Mouse (Mus musculus): ENCODE data around the gene Gimap1.

Gimap1 gene

GRCm38 (mm10) chr6:48738961-48739779 lies at the start of gene Gimap1:
TSS of gene Gimap1 (plus strand) at chr6:48739054.
- DNase-seq = no peak

- DNase-seq = no peak
These were observed 49.5 kb upstream of the Gimap1 start for GRCm38 (mm10) chr6:48689320-48689719.

- DNase-seq = no peak
These were observed 45.9 kb upstream of the Gimap1 start for GRCm38 (mm10) chr6:48692962-48693361.

- DNase-seq = no peak
These were observed 41.9 kb upstream of the Gimap1 start for GRCm38 (mm10) chr6:48696830-48697554.

GRCm38 (mm10) chr6:48697555-48697930 lies 41.3 kb upstream of the Gimap1 start:
- no peak for DNase-seq

GRCm38 (mm10) chr6:48698066-48698856 lies 40.6 kb upstream of the Gimap1 start:
- DNase-seq = no peak

- DNase-seq = no peak
These were observed 40.0 kb upstream of the Gimap1 start for GRCm38 (mm10) chr6:48698888-48699287.

GRCm38 (mm10) chr6:48700251-48701075 lies 38.4 kb upstream of the Gimap1 start:
- no peak for DNase-seq

- no peak for DNase-seq
These were observed 36.7 kb upstream of the Gimap1 start for GRCm38 (mm10) chr6:48702146-48702545.

GRCm38 (mm10) chr6:48702601-48703000 lies 36.3 kb upstream of the Gimap1 start:
- no peak for DNase-seq

GRCm38 (mm10) chr6:48704146-48704545 lies 34.7 kb upstream of the Gimap1 start:
- DNase-seq = no peak

- no peak for DNase-seq
These were observed 32.7 kb upstream of the Gimap1 start for GRCm38 (mm10) chr6:48706130-48706529.

GRCm38 (mm10) chr6:48718455-48718854 lies 20.4 kb upstream of the Gimap1 start, which contains the start of the genes Gm28053 and Gimap7:
TSS of gene Gm28053 (plus strand) at chr6:48718607.
TSS of gene Gimap7 (plus strand) at chr6:48718621.
- no peak for DNase-seq

- DNase-seq = no peak
These were observed 18.5 kb upstream of the Gimap1 start for GRCm38 (mm10) chr6:48720326-48720725.

GRCm38 (mm10) chr6:48723468-48723867 lies 15.4 kb upstream of the Gimap1 start:
- DNase-seq = no peak

GRCm38 (mm10) chr6:48725476-48725875 lies 13.4 kb upstream of the Gimap1 start:
- no peak for DNase-seq

GRCm38 (mm10) chr6:48727761-48728160 lies 11.1 kb upstream of the Gimap1 start:
- no peak for DNase-seq

- DNase-seq = no peak
These were observed 6.0 kb upstream of the Gimap1 start for GRCm38 (mm10) chr6:48732864-48733304.

GRCm38 (mm10) chr6:48733660-48734059 lies 5.2 kb upstream of the Gimap1 start:
- DNase-seq = no peak

GRCm38 (mm10) chr6:48737053-48737452 lies 1.8 kb upstream of the Gimap1 start:
- DNase-seq = no peak

- no peak for DNase-seq
These were observed 1.2 kb upstream of the Gimap1 start for GRCm38 (mm10) chr6:48737688-48738087.

GRCm38 (mm10) chr6:48739780-48740055 lies 864 bp downstream of the Gimap1 start:
- no peak for DNase-seq
